Mouse (Mus musculus) liver, adult 2 months (tissue): ENCODE data around the gene Cntrl. TPM values are rescaled to one million over a fixed set of nuclear protein-coding genes. Genes with fewer than 3 reads are reported as not detected.
A peak's percentile ranks its signal among the peaks of the same experiment; 100 is the strongest.

ENCODE experiments used
- DNase-seq: peaks from one replicate; pipeline ENCODE4 v3.0.0-alpha.2; 2011; ENCODE audit warnings: low read depth, low spot score; ENCODE audit errors: extremely low read depth
- H3K27ac ChIP-seq: fragments of 200-500 bp; replicated peaks from 2 replicates; pipeline ENCODE4 v1.5.1; 2012; ENCODE audit warnings: low read depth, mild to moderate bottlenecking, control low read depth, inconsistent platforms, low read length; ENCODE audit not compliant: insufficient read depth
- H3K27me3 ChIP-seq: fragments of 200-500 bp; 2 replicates; pipeline ENCODE4 v1.6.1; 2012; ENCODE audit warnings: mild to moderate bottlenecking, moderate library complexity, low read length, inconsistent platforms; ENCODE audit not compliant: control insufficient read depth, insufficient read depth
- H3K36me3 ChIP-seq: fragments of 200-500 bp; 2 replicates; pipeline ENCODE4 v1.6.1; 2012; ENCODE audit warnings: low read length, inconsistent platforms; ENCODE audit not compliant: control insufficient read depth, insufficient read depth
- H3K4me1 ChIP-seq: fragments of 200-500 bp; 2 replicates; pipeline ENCODE4 v1.6.1; 2011; ENCODE audit warnings: low read length; ENCODE audit not compliant: control insufficient read depth, insufficient read depth
- H3K4me3 ChIP-seq: fragments of 200-500 bp; 2 replicates; pipeline ENCODE4 v1.5.1; 2011; ENCODE audit warnings: low read depth, mild to moderate bottlenecking, control low read depth, low read length, moderate library complexity; ENCODE audit not compliant: insufficient read depth
- H3K79me2 ChIP-seq: fragments of 200-500 bp; 2 replicates; pipeline ENCODE4 v1.6.1; 2012; ENCODE audit warnings: inconsistent platforms, mild to moderate bottlenecking, low read length, moderate library complexity; ENCODE audit not compliant: control insufficient read depth, insufficient read depth
- H3K9ac ChIP-seq: fragments of 200-500 bp; 2 replicates; pipeline ENCODE4 v1.6.1; 2012; ENCODE audit warnings: low read depth, mild to moderate bottlenecking, control low read depth, inconsistent platforms, low read length
- CTCF ChIP-seq: fragments of 200-500 bp; IDR thresholded peaks from 2 replicates; pipeline ENCODE4 v1.5.1; 2011; ENCODE audit warnings: low read depth, low read length, control low read depth
- POLR2A ChIP-seq: fragments of 200-500 bp; IDR thresholded peaks from 2 replicates; pipeline ENCODE4 v1.6.1; 2011; ENCODE audit warnings: low read length, control low read depth; ENCODE audit not compliant: insufficient read depth; ENCODE audit errors: extremely low read depth
- WGBS: fragments of 180-500 bp; shearing (Covaris S2); methylation state at CpG from one replicate; pipeline ENCODE4 v1.1.7; 2018; 5-methylcytosine and 5-hydroxymethylcytosine counted together
- polyA plus RNA-seq: library from polyadenylated mRNA; depleted of rRNA; stranded (reverse); fragments of >200 nt; gene quantifications from 2 replicates; pipeline ENCODE4 v1.2.3, GENCODE M21; 2012
- total RNA-seq: library from RNA; depleted of rRNA; stranded (reverse); fragments of >200 nt; gene quantifications from 2 replicates; pipeline ENCODE4 v1.2.3, GENCODE M21; 2014

Cntrl gene
- total and polyA plus RNA-seq, 2 experiments, result 6.1 to 22.8 TPM

DNA sequence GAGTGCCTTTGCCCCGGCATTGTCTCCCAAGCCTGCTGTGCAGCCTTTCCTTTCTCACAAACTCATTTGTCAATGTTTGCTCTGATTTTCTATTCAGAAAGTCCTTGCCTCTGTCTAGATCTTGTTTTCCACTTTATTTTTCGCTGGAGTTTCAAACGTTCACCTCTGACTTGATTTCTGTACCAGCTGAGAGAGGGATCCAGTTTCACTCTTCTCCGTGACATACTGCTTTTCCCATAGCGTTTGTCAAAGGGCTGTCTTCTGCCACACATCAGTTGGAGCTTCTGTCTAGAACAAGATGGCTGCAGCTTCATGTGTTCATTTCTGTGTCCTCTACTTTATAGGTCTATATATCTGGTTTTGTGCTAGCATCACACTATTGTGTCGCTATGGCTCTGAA is 30.1 kb upstream of the Cntrl start:
- 69% methylated on average over 6 of the region's 6 CpGs for WGBS

GRCm38 (mm10) chr2:35087418-35087817 is 21.9 kb upstream of the Cntrl start:
- no peak for DNase-seq
- H3K4me1 ChIP-seq, result no peaks in the 10 kb centered on the region
- peaks cover 60% of the 10 kb centered on the region for H3K36me3 ChIP-seq
- H3K9ac ChIP-seq, result no peak overlapping the region
- H3K79me2 ChIP-seq, result no peaks in the 10 kb centered on the region
- H3K4me3 ChIP-seq, result no peak overlapping the region
- H3K27ac ChIP-seq, result no peak overlapping the region
- no peaks in the 10 kb centered on the region for H3K27me3 ChIP-seq
- no peak for TF ChIP-seq CTCF
- TF ChIP-seq POLR2A, result no peak
- 81% methylated on average over 4 of the region's 4 CpGs for WGBS

More for the DNA sequence above, 30.1 kb upstream of the Cntrl start:
- no peaks in the 10 kb centered on the region for H3K27me3 ChIP-seq
- H3K36me3 ChIP-seq, result peaks cover 11% of the 10 kb centered on the region; the same call in 1 of the 2 replicates
- TF ChIP-seq CTCF, result no peak
- TF ChIP-seq POLR2A, result no peak
- H3K27ac ChIP-seq, result no peak overlapping the region
- DNase-seq, result no peak
- H3K9ac ChIP-seq, result no peak overlapping the region
- peaks cover 3% of the 10 kb centered on the region; the same call in 1 of the 2 replicates for H3K4me1 ChIP-seq
- H3K4me3 ChIP-seq, result no peak overlapping the region
- H3K79me2 ChIP-seq, result no peaks in the 10 kb centered on the region

DNA sequence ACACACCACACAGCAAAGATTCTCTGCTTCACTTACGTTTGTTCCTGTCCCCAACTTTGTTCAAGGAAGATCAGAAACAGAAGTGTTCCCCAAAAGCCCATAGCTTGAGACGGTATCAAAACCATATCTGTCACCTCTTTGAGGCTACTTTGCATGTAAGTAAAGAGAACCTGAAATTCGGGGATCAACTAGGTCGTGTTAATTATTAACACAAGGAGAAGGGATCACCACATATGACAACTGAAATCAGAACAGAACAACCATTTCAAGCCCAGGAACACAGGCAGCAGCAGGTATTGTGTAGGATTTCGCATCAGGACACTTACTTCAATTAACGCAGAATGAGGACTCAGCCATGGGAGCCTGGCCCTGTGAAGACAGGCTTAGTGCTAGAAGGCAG is 8.8 kb upstream of the Cntrl start:
- H3K27me3 ChIP-seq, result no peaks in the 10 kb centered on the region
- WGBS, result 19% methylated on average over 6 of the region's 6 CpGs

DNA sequence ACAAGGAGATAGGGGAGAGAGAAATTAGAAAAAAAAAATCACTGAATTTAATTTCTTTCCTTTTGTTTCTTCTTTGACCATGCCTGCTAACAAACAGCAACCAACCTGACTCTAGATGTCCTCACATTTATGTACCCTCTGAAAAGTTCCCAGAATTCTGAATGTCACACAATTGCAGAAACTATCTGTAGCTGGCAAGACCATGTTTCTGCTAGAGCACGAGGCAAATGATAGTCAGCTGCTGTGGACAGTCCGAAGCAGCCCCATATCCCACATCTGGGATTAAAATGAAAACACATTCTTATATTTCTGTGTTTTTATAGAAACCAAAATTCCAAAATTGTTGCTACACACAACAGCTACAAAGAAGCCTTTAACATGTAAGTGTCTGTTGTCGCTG is 7.8 kb upstream of the Cntrl start, which contains the start of gene AI182371:
Gene AI182371, minus strand, starts transcription at position 101 of the 400 bp plus-strand sequence.
- H3K79me2 ChIP-seq, result peaks cover 4% of the 10 kb centered on the region; the same call in 1 of the 2 replicates
- peak within 1 kb of the TSS; percentile 100 for H3K27ac ChIP-seq
- TF ChIP-seq POLR2A (no peak), CTCF (no peak)
- peak within 1 kb of the TSS; percentile 89 for H3K9ac ChIP-seq
- no peaks in the 10 kb centered on the region for H3K27me3 ChIP-seq
- WGBS, result 51% methylated on average over 3 of the region's 3 CpGs
- H3K36me3 ChIP-seq, result peaks cover 12% of the 10 kb centered on the region
- DNase-seq, result peak; percentile 50
- H3K4me3 ChIP-seq, result peak within 1 kb of the TSS; percentile 70
- H3K4me1 ChIP-seq, result peaks cover 18% of the 10 kb centered on the region

More for the DNA sequence above, 8.8 kb upstream of the Cntrl start:
- H3K79me2 ChIP-seq, result peaks cover 4% of the 10 kb centered on the region; the same call in 1 of the 2 replicates
- H3K9ac ChIP-seq, result peak overlapping the region; percentile 89
- peak overlapping the region; percentile 100 for H3K27ac ChIP-seq
- TF ChIP-seq POLR2A, result no peak
- TF ChIP-seq CTCF, result no peak
- H3K4me1 ChIP-seq, result peaks cover 18% of the 10 kb centered on the region
- H3K36me3 ChIP-seq, result peaks cover 21% of the 10 kb centered on the region
- H3K4me3 ChIP-seq, result peak overlapping the region; percentile 70
- peak; percentile 95 for DNase-seq

DNA sequence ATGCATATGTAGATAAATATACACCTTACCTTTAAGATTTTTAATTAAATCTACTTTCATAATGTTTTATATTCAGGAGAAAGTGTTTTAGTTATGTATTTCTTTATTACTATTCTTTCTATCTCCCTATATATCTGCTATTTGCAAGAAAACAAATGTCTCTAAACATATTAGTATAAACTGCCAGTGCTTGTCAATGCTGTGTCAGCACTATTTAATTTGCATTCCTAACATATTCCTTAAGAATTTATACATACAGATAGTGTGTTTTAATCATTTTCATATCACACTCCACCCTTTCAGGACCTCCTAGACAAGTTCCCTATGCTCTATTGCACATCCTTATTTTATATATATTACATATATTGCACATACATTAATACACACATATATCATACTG is 6.5 kb upstream of the Cntrl start:
- Histone ChIP-seq H3K27me3 (no peaks in the 10 kb centered on the region), H3K79me2 (peaks cover 3% of the 10 kb centered on the region; the same call in 1 of the 2 replicates), H3K36me3 (peaks cover 5% of the 10 kb centered on the region), H3K4me3 (no peak overlapping the region), H3K9ac (peak overlapping the region; percentile 22; the same call in 1 of the 2 replicates), H3K27ac (peak overlapping the region; percentile 65), H3K4me1 (peaks cover 26% of the 10 kb centered on the region)
- DNase-seq, result peak; percentile 36
- TF ChIP-seq CTCF (no peak), POLR2A (no peak)

- peak overlapping the region; percentile 100 for H3K27ac ChIP-seq
- no peaks in the 10 kb centered on the region; the same call in 1 of the 2 replicates for H3K79me2 ChIP-seq
- no peaks in the 10 kb centered on the region for H3K27me3 ChIP-seq
- TF ChIP-seq POLR2A, result no peak
- H3K9ac ChIP-seq, result peak overlapping the region; percentile 66
- no peaks in the 10 kb centered on the region for H3K36me3 ChIP-seq
- peaks cover 26% of the 10 kb centered on the region for H3K4me1 ChIP-seq
- DNase-seq, result peak; percentile 98
- H3K4me3 ChIP-seq, result no peak overlapping the region
- 27% methylated on average over 5 of the region's 5 CpGs for WGBS
These were observed 5.7 kb upstream of the Cntrl start for GRCm38 (mm10) chr2:35103558-35103957.
